Mouse (Mus musculus) heart, embryonic 12.5 days (tissue): ENCODE results near the gene Rbpjl. TPM values are rescaled to one million over a fixed set of nuclear protein-coding genes. Genes with fewer than 3 reads are reported as not detected.
A peak's percentile ranks its signal among the peaks of the same experiment; 100 is the strongest.

Experiments
- ATAC-seq: fragments of 200-750 bp; cut with Nextera tagmentation; 2 replicates; pipeline ENCODE4 v1.8.0; 2017; ENCODE audit warnings: moderate TSS enrichment, moderate library complexity; ENCODE audit not compliant: insufficient number of reproducible peaks, low FRiP score
- H3K27ac ChIP-seq: fragments of 300-500 bp; sonication (generic); 2 replicates; pipeline ENCODE4 v1.5.1; 2016; ENCODE audit warnings: mild to moderate bottlenecking, moderate library complexity; ENCODE audit not compliant: poor library complexity, severe bottlenecking
- H3K27me3 ChIP-seq: fragments of 300-500 bp; sonication (generic); replicated peaks from 2 replicates; pipeline ENCODE4 v1.6.1; 2016; ENCODE audit warnings: mild to moderate bottlenecking, moderate library complexity
- H3K36me3 ChIP-seq: fragments of 300-500 bp; sonication (generic); 2 replicates; pipeline ENCODE4 v1.6.1; 2016; ENCODE audit warnings: mild to moderate bottlenecking, moderate library complexity
- H3K4me1 ChIP-seq: fragments of 300-500 bp; sonication (generic); replicated peaks from 2 replicates; pipeline ENCODE4 v1.6.1; 2016; ENCODE audit warnings: mild to moderate bottlenecking
- H3K4me2 ChIP-seq: fragments of 300-500 bp; sonication (generic); 2 replicates; pipeline ENCODE4 v1.6.1; 2016; ENCODE audit warnings: mild to moderate bottlenecking, moderate library complexity
- H3K4me3 ChIP-seq: fragments of 300-500 bp; sonication (generic); 2 replicates; pipeline ENCODE4 v1.5.1; 2016; ENCODE audit warnings: mild to moderate bottlenecking
- H3K9ac ChIP-seq: fragments of 300-500 bp; sonication (generic); 2 replicates; pipeline ENCODE4 v1.6.1; 2016; ENCODE audit warnings: mild to moderate bottlenecking, moderate library complexity
- H3K9me3 ChIP-seq: fragments of 300-500 bp; sonication (generic); replicated peaks from 2 replicates; pipeline ENCODE4 v1.6.1; 2016; ENCODE audit warnings: mild to moderate bottlenecking, moderate library complexity
- WGBS: fragments of 180-500 bp; shearing (Covaris S2); methylation state at CpG from one replicate; pipeline ENCODE4 v1.1.7; 2016; 5-methylcytosine and 5-hydroxymethylcytosine counted together
- microRNA-seq: library from miRNA; unstranded; fragments of <30 nt; microRNA quantifications from one replicate; pipeline ENCODE4, GENCODE M21; 2017
- polyA plus RNA-seq: library from polyadenylated mRNA; unstranded; fragments of >200 nt; fragmentation: Nextera tagmentation; extraction: Ambion mirVana; gene quantifications from 2 replicates; pipeline ENCODE4 v1.2.1, GENCODE M21; 2016

Rbpjl gene
- polyA plus RNA-seq, 1 experiment from 2014 or later = 0.19 TPM

- no peaks in the 10 kb centered on the region for H3K9me3 ChIP-seq
- no peak within 1 kb of the TSS for H3K27ac ChIP-seq
- H3K4me3 ChIP-seq = peak within 1 kb of the TSS; percentile 10; the same call in 1 of the 2 replicates
- WGBS = 2% methylated on average over 7 of the region's 7 CpGs
- no peaks in the 10 kb centered on the region for H3K27me3 ChIP-seq
- H3K36me3 ChIP-seq = no peaks in the 10 kb centered on the region
- H3K9ac ChIP-seq = peak within 1 kb of the TSS; percentile 40; the same call in 1 of the 2 replicates
- H3K4me2 ChIP-seq = peak within 1 kb of the TSS; percentile 46
- no peak for ATAC-seq
- H3K4me1 ChIP-seq = peaks cover 50% of the 10 kb centered on the region
Measured at GRCm38 (mm10) chr2:164456864-164457300, 53.9 kb downstream of the Rbpjl start, which contains the start of gene Sys1. Gene Sys1 (plus strand): TSS chr2:164456964.

DNA sequence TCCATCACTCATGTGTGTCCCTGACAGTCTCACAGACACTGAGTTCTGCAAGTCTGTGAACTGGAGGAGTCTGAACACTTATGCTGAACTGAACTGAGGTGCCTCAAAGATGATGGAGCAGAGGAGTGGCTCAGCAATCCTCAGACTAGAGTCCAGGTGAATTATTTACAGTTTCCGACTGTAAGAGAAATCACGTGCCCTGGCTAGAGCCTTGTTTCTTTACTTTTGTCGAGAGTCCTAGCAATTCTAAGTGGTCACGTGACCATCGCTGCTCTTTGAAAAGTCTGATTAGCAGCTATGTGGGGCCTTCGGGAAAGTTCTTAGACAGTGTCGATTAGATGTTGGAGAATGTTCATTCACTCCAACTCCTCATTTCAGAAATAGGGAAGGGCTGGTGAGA lies 55.0 kb downstream of the Rbpjl start:
- Histone ChIP-seq H3K36me3 (no peaks in the 10 kb centered on the region), H3K9ac (no peak overlapping the region; the same call in 1 of the 2 replicates), H3K4me2 (no peak overlapping the region), H3K4me1 (peaks cover 42% of the 10 kb centered on the region), H3K27ac (no peak overlapping the region), H3K27me3 (no peaks in the 10 kb centered on the region), H3K4me3 (no peak overlapping the region), H3K9me3 (no peaks in the 10 kb centered on the region)
- 51% methylated on average over 7 of the region's 7 CpGs for WGBS
- ATAC-seq = no peak

GRCm38 (mm10) chr2:164458535-164458934 lies 55.6 kb downstream of the Rbpjl start:
- Histone ChIP-seq H3K9me3 (no peaks in the 10 kb centered on the region), H3K27me3 (no peaks in the 10 kb centered on the region), H3K36me3 (peaks cover 5% of the 10 kb centered on the region), H3K27ac (no peak overlapping the region), H3K4me3 (no peak overlapping the region), H3K4me2 (no peak overlapping the region), H3K4me1 (peaks cover 36% of the 10 kb centered on the region), H3K9ac (no peak overlapping the region)
- whole genome bisulfite sequencing = 85% methylated on average over 8 of the region's 8 CpGs
- ATAC-seq = no peak

DNA sequence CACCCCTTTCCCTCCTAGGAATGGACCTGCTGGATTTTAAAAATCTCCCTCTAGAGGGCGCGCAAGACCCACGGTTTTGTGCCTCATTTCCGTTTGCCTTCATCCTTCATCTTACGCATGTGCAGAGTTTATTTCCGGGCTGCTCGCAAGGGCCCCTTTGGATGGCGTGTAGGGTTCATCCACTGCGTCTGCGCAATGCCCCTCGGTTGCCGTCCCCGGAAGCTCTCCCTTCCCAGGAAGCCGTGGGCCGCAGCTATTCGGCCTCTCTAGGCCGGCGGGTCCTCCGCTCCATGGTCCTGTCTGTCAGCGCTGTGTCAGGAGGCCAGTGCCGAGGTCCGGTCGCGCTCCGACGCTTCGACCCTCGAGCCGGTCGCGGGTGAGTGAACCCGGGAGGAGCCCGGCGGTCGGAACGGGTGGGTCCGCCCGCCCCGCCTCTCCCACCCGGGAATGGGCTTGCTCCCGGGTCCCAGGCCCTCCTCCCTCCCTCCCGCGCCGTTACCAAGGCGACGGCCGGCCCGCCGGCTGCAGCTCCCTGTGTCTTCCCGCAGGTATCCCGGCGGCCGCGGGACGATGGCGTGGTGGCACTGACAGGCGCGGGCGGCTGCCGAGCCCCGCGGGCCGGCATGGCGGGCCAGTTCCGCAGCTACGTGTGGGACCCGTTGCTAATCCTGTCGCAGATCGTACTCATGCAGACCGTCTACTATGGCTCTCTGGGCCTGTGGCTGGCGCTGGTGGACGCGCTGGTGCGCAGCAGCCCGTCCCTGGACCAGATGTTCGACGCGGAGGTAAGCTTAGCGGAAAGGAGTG lies 58.0 kb downstream of the Rbpjl start, which contains the start of gene Gm20458:
Gene Gm20458, plus strand, starts transcription at position 223 of the 807 bp plus-strand sequence.
- peak within 1 kb of the TSS; percentile 80 for H3K4me2 ChIP-seq
- ATAC-seq = peak; percentile 97
- H3K4me1 ChIP-seq = peaks cover 18% of the 10 kb centered on the region
- no peaks in the 10 kb centered on the region for H3K9me3 ChIP-seq
- peak within 1 kb of the TSS; percentile 80 for H3K9ac ChIP-seq
- H3K27ac ChIP-seq = peak within 1 kb of the TSS; percentile 71
- under 1% methylated on average over 79 of the region's 79 CpGs for WGBS
- peaks cover 22% of the 10 kb centered on the region for H3K36me3 ChIP-seq
- no peaks in the 10 kb centered on the region for H3K27me3 ChIP-seq
- peak within 1 kb of the TSS; percentile 89 for H3K4me3 ChIP-seq

Small RNA genes within 50 kb of the gene (microRNA-seq; reads per million reads assigned to microRNA genes)
- not detected for gene Mir7678

Other genes with a start within 250 kb of the Rbpjl start
- 0.15 and 0.18 TPM in 2 replicates for gene Kcns1, start 232.0 kb upstream of the Rbpjl start, polyA plus RNA-seq
- not detected in 2 replicates for gene Wfdc5, start 220.4 kb upstream of the Rbpjl start, polyA plus RNA-seq
- not detected in 2 replicates for gene Wfdc12, start 212.5 kb upstream of the Rbpjl start, polyA plus RNA-seq
- gene Wfdc15a, start 203.0 kb upstream of the Rbpjl start, polyA plus RNA-seq = not detected in 2 replicates
- gene Wfdc15b, start 181.5 kb upstream of the Rbpjl start, polyA plus RNA-seq = not detected in 2 replicates
- gene Svs2, start 164.7 kb upstream of the Rbpjl start, polyA plus RNA-seq = not detected in 2 replicates
- not detected in 2 replicates for gene Svs3b, start 146.5 kb upstream of the Rbpjl start, polyA plus RNA-seq
- not detected in 2 replicates for gene Svs4, start 124.7 kb upstream of the Rbpjl start, polyA plus RNA-seq
- gene Svs3a, start 113.9 kb upstream of the Rbpjl start, polyA plus RNA-seq = not detected in 2 replicates
- not detected in 2 replicates for gene Svs6, start 86.4 kb upstream of the Rbpjl start, polyA plus RNA-seq
- not detected in 2 replicates for gene Svs5, start 70.4 kb upstream of the Rbpjl start, polyA plus RNA-seq
- gene Slpi, start 14.0 kb upstream of the Rbpjl start, polyA plus RNA-seq = 0.44 and 1.2 TPM in 2 replicates
- 6.2 and 6.4 TPM in 2 replicates for gene Matn4, start 2.0 kb downstream of the Rbpjl start, polyA plus RNA-seq
- 40.1 and 40.6 TPM in 2 replicates for gene Sdc4, start 40.7 kb downstream of the Rbpjl start, polyA plus RNA-seq
- gene Sys1, start 53.8 kb downstream of the Rbpjl start, polyA plus RNA-seq = 36.4 and 40.3 TPM in 2 replicates
- 11.8 and 16.9 TPM in 2 replicates for gene Gm20458, start 57.8 kb downstream of the Rbpjl start, polyA plus RNA-seq
- gene Trp53tg5, start 70.6 kb downstream of the Rbpjl start, polyA plus RNA-seq = 0.19 TPM in 1 of 2 replicates, not detected in the other
- gene Dbndd2, start 83.0 kb downstream of the Rbpjl start, polyA plus RNA-seq = 7.3 and 11.3 TPM in 2 replicates
- gene Pigt, start 94.4 kb downstream of the Rbpjl start, polyA plus RNA-seq = 53.4 and 54.3 TPM in 2 replicates
- 3.1 and 3.3 TPM in 2 replicates for gene Wfdc2, start 159.3 kb downstream of the Rbpjl start, polyA plus RNA-seq
- not detected in 2 replicates for gene Spint3, start 170.3 kb downstream of the Rbpjl start, polyA plus RNA-seq
- gene Wfdc6a, start 182.3 kb downstream of the Rbpjl start, polyA plus RNA-seq = 0.29 and 0.32 TPM in 2 replicates
- gene Eppin, start 190.5 kb downstream of the Rbpjl start, polyA plus RNA-seq = not detected in 2 replicates
- not detected in 2 replicates for gene Wfdc6b, start 210.4 kb downstream of the Rbpjl start, polyA plus RNA-seq
- not detected in 2 replicates for gene Wfdc8, start 210.5 kb downstream of the Rbpjl start, polyA plus RNA-seq
- gene Wfdc16, start 235.7 kb downstream of the Rbpjl start, polyA plus RNA-seq = not detected in 2 replicates